Mouse (Mus musculus): ENCODE measurements around the gene Enox1. TPM values are rescaled to one million over a fixed set of nuclear protein-coding genes. Genes with fewer than 3 reads are reported as not detected.

Gene Enox1
- polyA plus RNA-seq, 1 experiment: 0.28 TPM

DNA sequence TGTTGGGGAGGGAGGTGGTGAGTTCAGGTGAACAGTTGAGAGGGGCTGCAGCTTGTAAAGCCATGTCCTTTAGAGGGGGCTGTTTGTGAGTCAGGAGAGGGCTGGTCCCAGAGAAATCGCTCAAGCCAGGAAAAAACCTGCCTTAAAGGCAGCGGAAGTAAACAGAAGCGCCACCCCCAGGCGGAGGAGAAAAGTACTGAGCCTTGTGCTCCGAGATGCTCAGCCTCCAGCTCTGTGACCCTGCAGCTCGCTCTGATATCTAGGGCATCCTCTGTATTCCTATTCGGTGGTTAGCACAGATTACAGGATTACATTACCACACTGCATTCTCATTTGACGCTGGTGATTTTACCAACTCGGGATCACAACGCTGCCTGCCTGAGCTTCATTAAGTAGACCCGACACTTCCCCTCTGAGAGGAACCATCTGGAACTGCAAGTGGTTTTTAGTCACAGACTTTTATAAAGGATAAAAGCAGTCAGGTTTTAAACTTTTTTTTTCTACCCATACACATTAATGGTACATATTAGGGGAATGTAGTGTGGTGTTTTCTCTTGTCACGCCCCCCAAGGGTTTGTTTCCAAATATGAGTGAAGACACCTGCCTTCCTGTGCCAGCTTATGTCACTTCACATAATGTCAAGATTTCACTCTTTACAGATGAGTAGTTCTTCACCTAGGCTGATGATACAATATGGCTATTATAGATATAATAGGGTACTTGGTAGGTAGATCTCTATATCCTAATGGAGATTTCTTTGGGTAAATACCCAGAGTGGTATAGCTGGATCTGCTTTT is 552.0 kb downstream of the Enox1 start:
- Histone ChIP-seq H3K4me1 (ENCODE audit: control insufficient read depth, insufficient read depth, low read length) (no peaks in the 10 kb centered on the region), H3K4me3 (replicated peaks; ENCODE audit: extremely low read depth, low read depth, low read length) (no peak overlapping the region)
- no peak for DNase-seq
- no peak for TF ChIP-seq POLR2A (IDR thresholded peaks at IDR 0.05; ENCODE audit: borderline replicate concordance, extremely low read depth, low read depth, low read length)
- TF ChIP-seq CTCF (IDR thresholded peaks at IDR 0.05; ENCODE audit: insufficient read depth, low read length): no peak
- 51% methylated on average over 12 of the region's 12 CpGs for WGBS

DNA sequence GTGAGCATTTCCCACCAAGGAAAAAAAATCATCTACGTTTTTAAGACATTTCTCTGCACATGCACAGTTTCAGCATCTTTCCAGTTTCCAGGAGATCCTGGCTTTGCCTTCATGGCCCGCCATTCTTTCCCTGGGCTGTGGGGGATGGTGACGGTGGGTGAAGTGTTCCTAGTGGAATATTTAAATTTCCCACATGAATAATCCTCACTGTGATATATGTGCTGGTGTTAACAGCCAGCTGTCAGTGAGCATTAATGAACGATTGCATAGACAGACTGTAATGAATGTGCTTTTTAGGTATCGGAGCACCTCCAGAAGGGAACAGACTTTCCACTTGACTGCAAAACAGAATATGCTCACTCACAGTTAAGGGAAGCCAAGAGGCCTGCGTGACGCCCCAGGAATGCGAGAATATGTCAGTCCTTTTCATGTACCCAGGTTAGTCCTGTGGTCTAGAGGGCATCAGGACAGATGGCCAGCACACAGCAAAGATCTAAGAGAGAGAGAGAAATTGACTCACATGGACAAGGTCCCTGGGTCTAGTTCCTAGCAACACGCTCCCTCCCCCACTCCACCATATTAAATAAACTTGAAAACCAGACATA is 558.5 kb downstream of the Enox1 start:
- Histone ChIP-seq H3K4me1 (ENCODE audit: control insufficient read depth, insufficient read depth, low read length) (no peaks in the 10 kb centered on the region), H3K4me3 (replicated peaks; ENCODE audit: extremely low read depth, low read depth, low read length) (no peak overlapping the region)
- TF ChIP-seq CTCF (IDR thresholded peaks at IDR 0.05; ENCODE audit: insufficient read depth, low read length): no peak
- WGBS: 82% methylated on average over 9 of the region's 9 CpGs
- no peak for DNase-seq

DNA sequence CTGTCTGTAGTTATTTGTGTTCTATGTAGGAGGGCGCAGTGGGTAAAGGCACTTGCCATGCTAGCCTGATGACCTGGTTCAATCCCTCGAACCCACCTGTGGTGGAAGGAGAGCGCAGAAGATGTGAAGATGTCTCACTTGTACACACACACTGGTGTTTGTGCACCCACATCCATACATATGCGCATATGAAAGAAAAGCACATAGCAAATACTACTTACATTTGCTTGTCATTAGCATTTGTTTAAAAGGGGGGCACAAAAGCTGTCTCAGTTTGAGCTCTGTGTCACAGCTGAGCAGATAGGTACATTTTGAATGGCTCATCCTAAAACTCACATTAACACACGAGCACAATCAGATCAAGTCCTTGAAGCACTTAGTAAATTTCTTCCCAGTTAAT is 560.4 kb downstream of the Enox1 start:
- no peaks in the 10 kb centered on the region for H3K4me1 ChIP-seq (ENCODE audit: control insufficient read depth, insufficient read depth, low read length)
- no peak for TF ChIP-seq POLR2A (IDR thresholded peaks at IDR 0.05; ENCODE audit: borderline replicate concordance, extremely low read depth, low read depth, low read length)
- no peak for TF ChIP-seq CTCF (IDR thresholded peaks at IDR 0.05; ENCODE audit: insufficient read depth, low read length)
- 89% methylated on average over 5 of the region's 5 CpGs for WGBS

DNA sequence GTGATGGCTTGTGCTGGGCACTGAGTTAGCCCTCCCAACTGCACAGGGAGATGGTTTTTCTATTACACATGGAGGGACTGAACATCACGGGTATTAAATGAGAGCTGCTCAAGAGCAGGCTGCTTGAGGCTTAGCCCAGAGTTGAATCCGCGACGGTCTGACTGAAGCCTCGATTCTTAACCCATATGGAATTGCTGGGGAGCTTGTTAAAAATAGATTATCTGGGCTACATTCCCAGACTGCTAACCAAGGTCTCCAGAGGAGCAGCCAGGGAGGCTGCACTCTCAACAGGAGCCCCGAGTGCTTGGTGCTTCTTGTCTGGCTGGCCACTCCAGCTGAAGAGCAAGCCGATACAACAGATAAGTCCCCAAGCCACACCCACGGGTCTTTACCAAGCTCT is 562.3 kb downstream of the Enox1 start:
- 59% methylated on average over 8 of the region's 8 CpGs for WGBS
- no peak for DNase-seq
- Histone ChIP-seq H3K4me3 (replicated peaks; ENCODE audit: extremely low read depth, low read depth, low read length) (no peak overlapping the region), H3K4me1 (ENCODE audit: control insufficient read depth, insufficient read depth, low read length) (no peaks in the 10 kb centered on the region)
- no peak for TF ChIP-seq POLR2A (IDR thresholded peaks at IDR 0.05; ENCODE audit: borderline replicate concordance, extremely low read depth, low read depth, low read length)

More for the DNA sequence above, 560.4 kb downstream of the Enox1 start:
- no peak for DNase-seq
- no peak overlapping the region for H3K4me3 ChIP-seq (replicated peaks; ENCODE audit: extremely low read depth, low read depth, low read length)

DNA sequence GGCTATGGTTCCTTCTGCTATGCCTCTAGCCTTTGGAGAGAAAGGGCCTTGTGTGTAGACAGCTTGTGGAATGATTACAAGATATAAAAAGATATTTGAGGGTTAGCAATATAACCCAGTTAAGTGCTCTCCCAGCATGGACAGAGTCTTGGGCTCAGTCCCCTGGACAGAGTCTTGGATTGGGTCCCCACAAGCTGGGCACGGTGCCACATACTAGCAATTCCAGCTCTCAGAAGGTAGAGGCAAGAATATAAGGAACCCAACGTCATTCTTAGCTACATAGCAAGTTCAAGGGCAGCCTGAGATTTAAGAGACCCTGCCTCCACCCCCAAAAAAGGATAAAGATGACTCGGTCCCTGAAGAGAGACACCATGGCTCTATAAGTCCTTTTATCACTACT is 581.5 kb downstream of the Enox1 start:
- H3K4me3 ChIP-seq (replicated peaks; ENCODE audit: extremely low read depth, low read depth, low read length): no peak overlapping the region
- TF ChIP-seq CTCF (IDR thresholded peaks at IDR 0.05; ENCODE audit: insufficient read depth, low read length) (no peak), POLR2A (IDR thresholded peaks at IDR 0.05; ENCODE audit: borderline replicate concordance, extremely low read depth, low read depth, low read length) (no peak)
- 62% methylated on average over 3 of the region's 3 CpGs for WGBS
- no peaks in the 10 kb centered on the region for H3K4me1 ChIP-seq (ENCODE audit: control insufficient read depth, insufficient read depth, low read length)
- no peak for DNase-seq

DNA sequence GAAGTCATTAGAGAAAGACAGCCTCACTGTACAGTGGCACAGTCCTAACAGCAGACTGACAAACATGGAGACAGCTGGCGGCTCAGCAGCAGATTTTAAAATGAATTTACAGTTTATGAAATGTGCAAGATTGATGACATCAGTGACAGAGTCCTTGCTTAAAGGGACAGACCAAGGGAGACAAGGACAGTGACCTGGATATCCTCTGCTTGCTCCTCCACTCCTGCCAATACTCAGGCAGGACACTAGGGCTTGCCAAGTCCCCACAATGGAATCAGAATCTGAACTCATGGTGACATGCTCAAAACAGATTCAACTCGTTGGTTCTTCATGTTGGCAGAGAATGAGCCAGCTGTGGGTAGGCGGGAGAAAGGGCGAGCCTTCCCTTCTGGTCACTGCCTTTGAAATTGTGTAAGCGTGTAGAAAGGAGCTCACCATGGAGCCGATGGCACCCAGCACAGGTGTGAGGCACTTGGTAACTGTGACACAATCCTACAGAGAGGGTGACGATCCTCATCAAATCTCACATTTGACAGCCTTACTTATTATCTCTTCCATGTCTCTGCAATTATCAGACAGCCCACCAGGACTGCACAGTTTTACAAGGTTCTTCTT is 582.3 kb downstream of the Enox1 start:
- WGBS: 74% methylated on average over 7 of the region's 7 CpGs
- no peak overlapping the region for H3K4me3 ChIP-seq (replicated peaks; ENCODE audit: extremely low read depth, low read depth, low read length)
- TF ChIP-seq CTCF (IDR thresholded peaks at IDR 0.05; ENCODE audit: insufficient read depth, low read length) (no peak), POLR2A (IDR thresholded peaks at IDR 0.05; ENCODE audit: borderline replicate concordance, extremely low read depth, low read depth, low read length) (no peak)
- no peak for DNase-seq
- no peaks in the 10 kb centered on the region for H3K4me1 ChIP-seq (ENCODE audit: control insufficient read depth, insufficient read depth, low read length)

DNA sequence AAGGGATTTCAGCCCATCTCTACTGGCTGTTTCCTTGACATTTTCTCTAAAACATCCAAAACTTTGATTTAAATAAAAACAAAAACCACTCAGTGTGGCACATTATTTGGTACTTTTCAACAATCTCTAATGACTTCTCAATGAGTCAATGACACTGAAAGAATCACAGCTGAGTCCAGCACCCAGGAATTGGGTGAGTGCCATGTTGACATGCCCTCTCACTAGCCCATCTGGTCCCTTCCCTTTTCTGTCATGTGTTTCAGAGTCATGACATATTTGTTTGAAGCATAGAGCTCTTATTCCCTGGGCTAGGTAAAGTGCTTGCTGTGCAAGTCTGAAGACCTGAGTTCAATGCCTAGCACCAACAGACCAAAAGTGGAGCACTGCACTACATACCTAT is 582.8 kb downstream of the Enox1 start:
- DNase-seq: no peak
- no peak for TF ChIP-seq POLR2A (IDR thresholded peaks at IDR 0.05; ENCODE audit: borderline replicate concordance, extremely low read depth, low read depth, low read length)
- TF ChIP-seq CTCF (IDR thresholded peaks at IDR 0.05; ENCODE audit: insufficient read depth, low read length): no peak
- Histone ChIP-seq H3K4me1 (ENCODE audit: control insufficient read depth, insufficient read depth, low read length) (no peaks in the 10 kb centered on the region), H3K4me3 (replicated peaks; ENCODE audit: extremely low read depth, low read depth, low read length) (no peak overlapping the region)

DNA sequence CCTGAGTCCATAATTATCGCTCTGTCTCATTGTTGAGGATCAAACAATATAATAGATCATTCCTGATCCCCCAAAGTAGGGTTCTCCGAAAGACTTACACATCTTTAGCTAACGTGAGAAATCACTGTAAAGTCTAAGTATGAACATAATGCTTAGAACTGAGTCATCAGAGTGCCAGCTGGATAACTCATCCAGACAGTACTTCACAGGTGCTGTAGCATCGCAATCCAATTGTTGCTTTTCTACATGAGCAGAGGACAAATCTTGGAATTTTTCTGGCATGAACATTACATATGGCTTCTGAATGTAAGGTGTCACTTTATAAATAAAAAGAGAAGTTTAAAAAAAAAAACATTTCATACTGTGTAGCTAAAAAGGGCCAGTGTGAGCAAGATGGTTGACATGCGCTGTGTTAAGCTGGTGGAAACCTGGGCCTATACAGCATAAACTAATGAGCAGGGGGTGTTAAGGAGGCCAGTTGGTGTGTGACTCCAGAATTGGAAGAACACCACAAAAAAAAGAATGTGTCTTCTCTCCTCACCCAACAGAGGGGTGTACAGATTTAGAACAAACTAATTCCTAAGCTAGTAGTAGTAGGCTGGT is 588.2 kb downstream of the Enox1 start:
- H3K4me1 ChIP-seq (ENCODE audit: control insufficient read depth, insufficient read depth, low read length): no peaks in the 10 kb centered on the region
- TF ChIP-seq POLR2A (IDR thresholded peaks at IDR 0.05; ENCODE audit: borderline replicate concordance, extremely low read depth, low read depth, low read length) (no peak), CTCF (IDR thresholded peaks at IDR 0.05; ENCODE audit: insufficient read depth, low read length) (no peak)
- WGBS: 90% methylated on average over 5 of the region's 5 CpGs
- no peak for DNase-seq
- H3K4me3 ChIP-seq (replicated peaks; ENCODE audit: extremely low read depth, low read depth, low read length): no peak overlapping the region

DNA sequence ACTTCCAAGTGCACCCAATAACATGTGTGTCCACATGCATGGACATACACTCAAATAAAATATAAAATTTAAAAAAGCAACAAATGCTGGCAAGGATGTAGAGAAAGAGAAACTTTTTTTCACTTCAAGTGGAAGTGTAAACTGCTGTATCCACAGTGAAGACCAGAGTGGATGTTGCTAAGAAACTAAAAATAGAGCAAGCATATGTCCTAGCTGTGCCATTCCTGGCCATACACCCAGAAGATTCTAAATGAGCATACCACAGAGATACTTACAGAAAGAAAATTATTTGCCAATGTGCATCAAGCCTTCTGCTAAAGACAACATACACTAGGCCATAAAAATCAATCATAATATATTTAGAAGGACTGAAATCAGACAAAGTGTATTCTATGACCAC is 592.4 kb downstream of the Enox1 start:
- DNase-seq: no peak
- no peaks in the 10 kb centered on the region for H3K4me1 ChIP-seq (ENCODE audit: control insufficient read depth, insufficient read depth, low read length)
- TF ChIP-seq CTCF (IDR thresholded peaks at IDR 0.05; ENCODE audit: insufficient read depth, low read length) (no peak), POLR2A (IDR thresholded peaks at IDR 0.05; ENCODE audit: borderline replicate concordance, extremely low read depth, low read depth, low read length) (no peak)
- H3K4me3 ChIP-seq (replicated peaks; ENCODE audit: extremely low read depth, low read depth, low read length): no peak overlapping the region

Other genes with a start within 250 kb of the Enox1 start
- 1.0 and 1.1 TPM in 2 replicates for gene Ccdc122, start 120.0 kb upstream of the Enox1 start, polyA plus RNA-seq (2012; rRNA removed)
- gene Lacc1, start 119.9 kb upstream of the Enox1 start, polyA plus RNA-seq (2012; rRNA removed): 3.5 and 5.6 TPM in 2 replicates